Mouse (Mus musculus) forebrain, embryonic 11.5 days (tissue): ENCODE measurements around the gene 1700021F05Rik. TPM values are rescaled to one million over a fixed set of nuclear protein-coding genes. Genes with fewer than 3 reads are reported as not detected.

ENCODE experiments used
- ATAC-seq: fragments of 200-750 bp; cut with Nextera tagmentation; replicated peaks from 2 replicates; pipeline ENCODE4 v1.8.0; 2017; ENCODE audit warnings: moderate TSS enrichment; ENCODE audit not compliant: low FRiP score
- DNase-seq: peaks from one replicate; pipeline ENCODE4 v3.0.0-alpha.2; 2017; ENCODE audit warnings: low spot score
- H3K27ac ChIP-seq: fragments of 300-500 bp; sonication (generic); 2 replicates; pipeline ENCODE4 v1.5.1; 2014; ENCODE audit warnings: low read depth, low read length
- H3K27me3 ChIP-seq: fragments of 300-500 bp; sonication (generic); 2 replicates; pipeline ENCODE4 v1.6.1; 2014; ENCODE audit warnings: mild to moderate bottlenecking, low read length, mixed read lengths; ENCODE audit not compliant: control insufficient read depth, insufficient read depth
- H3K36me3 ChIP-seq: fragments of 300-500 bp; sonication (generic); 2 replicates; pipeline ENCODE4 v1.6.1; 2014; ENCODE audit warnings: mild to moderate bottlenecking, low read length, moderate library complexity, mixed read lengths; ENCODE audit not compliant: control insufficient read depth, insufficient read depth
- H3K4me1 ChIP-seq: fragments of 300-500 bp; sonication (generic); replicated peaks from 2 replicates; pipeline ENCODE4 v1.6.1; 2014; ENCODE audit warnings: low read length, mixed read lengths; ENCODE audit not compliant: control insufficient read depth, insufficient read depth
- H3K4me2 ChIP-seq: fragments of 300-500 bp; sonication (generic); 2 replicates; pipeline ENCODE4 v1.6.1; 2014; ENCODE audit warnings: low read depth, mild to moderate bottlenecking, low read length, moderate library complexity, mixed read lengths; ENCODE audit not compliant: severe bottlenecking
- H3K4me3 ChIP-seq: fragments of 300-500 bp; sonication (generic); 2 replicates; pipeline ENCODE4 v1.5.1; 2014; ENCODE audit warnings: low read depth, low read length
- H3K9ac ChIP-seq: fragments of 300-500 bp; sonication (generic); 2 replicates; pipeline ENCODE4 v1.6.1; 2014; ENCODE audit warnings: low read length
- H3K9me3 ChIP-seq: fragments of 300-500 bp; sonication (generic); 2 replicates; pipeline ENCODE4 v1.6.1; 2016; ENCODE audit warnings: low read length, mixed read lengths; ENCODE audit not compliant: control insufficient read depth
- WGBS: fragments of 180-500 bp; shearing (Covaris S2); extraction: QIAGEN DNeasy Blood & Tissue Kit; methylation state at CpG from one replicate; pipeline ENCODE4 v1.1.7; 2014; 5-methylcytosine and 5-hydroxymethylcytosine counted together
- polyA plus RNA-seq: library from polyadenylated mRNA; unstranded; fragments of >200 nt; fragmentation: Nextera tagmentation; extraction: Ambion mirVana; gene quantifications from 2 replicates; pipeline ENCODE4 v1.2.1, GENCODE M21; 2014

Gene 1700021F05Rik
- polyA plus RNA-seq = 59.0 and 69.7 TPM in 2 replicates

- no peaks in the 10 kb centered on the region for H3K9me3 ChIP-seq
- no peaks in the 10 kb centered on the region for H3K27me3 ChIP-seq
- H3K9ac ChIP-seq = peak within 1 kb of the TSS; percentile 83
- peak within 1 kb of the TSS; percentile 71 for H3K4me2 ChIP-seq
- no peak within 1 kb of the TSS for H3K27ac ChIP-seq
- no peaks in the 10 kb centered on the region for H3K36me3 ChIP-seq
- DNase-seq = peak; percentile 98
- H3K4me1 ChIP-seq = peaks cover 6% of the 10 kb centered on the region; the same call in 1 of the 2 replicates
- under 1% methylated on average over 51 of the region's 56 CpGs for WGBS
- peak within 1 kb of the TSS; percentile 84 for H3K4me3 ChIP-seq
- ATAC-seq = peak; percentile 99
These were observed at the start of gene 1700021F05Rik for GRCm38 (mm10) chr10:43540442-43541152. Gene 1700021F05Rik, minus strand, starts transcription at chr10:43540994.

GRCm38 (mm10) chr10:43588470-43589177 lies 47.8 kb upstream of the 1700021F05Rik start:
- WGBS = 75% methylated on average over 8 of the region's 8 CpGs
- H3K27ac ChIP-seq = no peak overlapping the region
- no peaks in the 10 kb centered on the region for H3K36me3 ChIP-seq
- no peak overlapping the region for H3K4me2 ChIP-seq
- H3K9ac ChIP-seq = no peak overlapping the region
- ATAC-seq (no peak), DNase-seq (no peak)
- H3K4me1 ChIP-seq = no peaks in the 10 kb centered on the region
- no peaks in the 10 kb centered on the region for H3K9me3 ChIP-seq
- no peak overlapping the region for H3K4me3 ChIP-seq
- no peaks in the 10 kb centered on the region for H3K27me3 ChIP-seq

- H3K4me2 ChIP-seq = no peak overlapping the region
- no peaks in the 10 kb centered on the region for H3K27me3 ChIP-seq
- no peak overlapping the region for H3K9ac ChIP-seq
- no peak overlapping the region for H3K27ac ChIP-seq
- ATAC-seq (no peak), DNase-seq (no peak)
- H3K4me3 ChIP-seq = no peak overlapping the region
- no peaks in the 10 kb centered on the region for H3K9me3 ChIP-seq
- 91% methylated on average over 4 of the region's 4 CpGs for WGBS
- H3K4me1 ChIP-seq = peaks cover 1% of the 10 kb centered on the region; the same call in 1 of the 2 replicates
- no peaks in the 10 kb centered on the region; the same call in 1 of the 2 replicates for H3K36me3 ChIP-seq
These were observed 43.7 kb upstream of the 1700021F05Rik start for GRCm38 (mm10) chr10:43584538-43584937.

GRCm38 (mm10) chr10:43581260-43581659 lies 40.5 kb upstream of the 1700021F05Rik start:
- Histone ChIP-seq H3K27me3 (peaks cover 4% of the 10 kb centered on the region), H3K27ac (peak overlapping the region; percentile 89; the same call in 1 of the 2 replicates), H3K4me3 (peak overlapping the region; percentile 75), H3K4me1 (peaks cover 1% of the 10 kb centered on the region; the same call in 1 of the 2 replicates), H3K9ac (peak overlapping the region; percentile 95), H3K36me3 (no peaks in the 10 kb centered on the region; the same call in 1 of the 2 replicates), H3K9me3 (no peaks in the 10 kb centered on the region), H3K4me2 (peak overlapping the region; percentile 84)
- no peak for DNase-seq
- 54% methylated on average over 3 of the region's 3 CpGs for WGBS
- ATAC-seq = no peak

DNA sequence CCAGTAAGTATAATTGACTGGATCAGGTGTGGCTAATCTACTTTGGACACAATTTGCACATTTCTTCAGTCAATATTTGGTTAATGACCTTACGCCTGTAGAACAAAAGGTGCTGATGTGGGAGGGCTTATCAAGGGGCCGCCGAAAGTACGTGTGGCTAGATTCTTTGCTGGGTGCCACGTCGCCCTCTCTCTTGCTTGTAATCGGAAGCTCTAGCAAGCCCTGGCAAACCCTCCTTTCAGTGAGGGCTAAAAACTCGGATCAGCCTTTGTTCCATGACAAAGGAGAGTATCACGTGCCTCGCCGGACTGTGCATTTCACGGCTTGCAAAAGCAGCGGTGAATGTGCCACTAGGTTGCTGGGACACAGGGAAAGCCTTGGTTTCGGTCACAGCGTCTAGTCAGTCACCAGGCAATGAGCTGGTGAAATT lies 39.9 kb upstream of the 1700021F05Rik start:
- H3K9ac ChIP-seq = peak overlapping the region; percentile 95
- H3K27ac ChIP-seq = peak overlapping the region; percentile 89
- no peaks in the 10 kb centered on the region; the same call in 1 of the 2 replicates for H3K36me3 ChIP-seq
- WGBS = under 1% methylated on average over 15 of the region's 15 CpGs
- H3K4me3 ChIP-seq = peak overlapping the region; percentile 75
- peak overlapping the region; percentile 84 for H3K4me2 ChIP-seq
- ATAC-seq = peak; percentile 64
- H3K9me3 ChIP-seq = no peaks in the 10 kb centered on the region
- peaks cover 6% of the 10 kb centered on the region for H3K27me3 ChIP-seq
- H3K4me1 ChIP-seq = peaks cover 1% of the 10 kb centered on the region; the same call in 1 of the 2 replicates
- peak; percentile 89 for DNase-seq

GRCm38 (mm10) chr10:43579381-43580261 lies 38.8 kb upstream of the 1700021F05Rik start:
- Histone ChIP-seq H3K36me3 (no peaks in the 10 kb centered on the region; the same call in 1 of the 2 replicates), H3K9me3 (no peaks in the 10 kb centered on the region), H3K4me3 (peak overlapping the region; percentile 75), H3K27me3 (peaks cover 6% of the 10 kb centered on the region), H3K4me1 (peaks cover 1% of the 10 kb centered on the region; the same call in 1 of the 2 replicates), H3K9ac (peak overlapping the region; percentile 95), H3K27ac (peak overlapping the region; percentile 89), H3K4me2 (peak overlapping the region; percentile 84)
- under 1% methylated on average over 47 of the region's 49 CpGs for WGBS
- peak; percentile 25 for ATAC-seq
- peak; percentile 81 for DNase-seq

- under 1% methylated on average over 48 of the region's 65 CpGs for WGBS
These were observed 38.1 kb upstream of the 1700021F05Rik start for GRCm38 (mm10) chr10:43578754-43579380.

More at GRCm38 (mm10) chr10:43578754-43579380, 38.1 kb upstream of the 1700021F05Rik start:
- peaks cover 1% of the 10 kb centered on the region; the same call in 1 of the 2 replicates for H3K4me1 ChIP-seq
- no peaks in the 10 kb centered on the region for H3K9me3 ChIP-seq
- peak overlapping the region; percentile 95 for H3K9ac ChIP-seq
- peak overlapping the region; percentile 75 for H3K4me3 ChIP-seq
- DNase-seq (peak; percentile 95), ATAC-seq (peak; percentile 86)
- H3K27ac ChIP-seq = peak overlapping the region; percentile 89
- no peaks in the 10 kb centered on the region; the same call in 1 of the 2 replicates for H3K36me3 ChIP-seq
- peaks cover 6% of the 10 kb centered on the region for H3K27me3 ChIP-seq
- peak overlapping the region; percentile 84 for H3K4me2 ChIP-seq
